Mouse (Mus musculus): ENCODE data around the gene Pf4. TPM values are rescaled to one million over a fixed set of nuclear protein-coding genes. Genes with fewer than 3 reads are reported as not detected.
"Not testable (repeated sequence)": the region's sequence is repeated elsewhere in the genome, so short reads cannot be mapped to it uniquely, and the experiment has no call there.

Gene Pf4
- polyA plus RNA-seq, 1 experiment from 2014 or later: 62.3 TPM

DNA sequence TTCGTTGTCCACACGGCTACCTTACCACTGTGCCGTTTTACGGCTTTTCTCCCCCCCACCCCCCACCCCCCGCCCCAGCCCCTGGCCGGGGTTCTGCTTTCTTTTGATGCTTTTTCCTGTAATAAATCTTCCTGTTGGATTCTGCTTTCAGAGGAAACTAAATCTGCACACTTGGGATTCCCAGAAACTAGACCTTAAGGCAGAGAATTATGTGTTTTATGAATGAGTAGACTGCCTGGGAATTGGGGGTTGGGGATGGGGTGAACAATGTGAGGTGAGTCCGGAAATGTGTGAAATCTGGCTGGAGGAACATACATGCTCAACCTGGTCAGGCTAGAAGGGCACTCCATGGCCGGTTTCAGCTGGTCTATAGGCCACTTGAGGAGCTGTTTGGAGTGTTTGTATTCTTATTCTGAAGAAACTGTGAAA lies 17.9 kb downstream of the Pf4 start:
- Histone ChIP-seq H3K27me3 (replicated peaks) (no peaks in the 10 kb centered on the region), H3K4me3 (no peak overlapping the region), H3K4me1 (0 out of 2 replicates have a peak, but pooled peaks cover 4% of the 10 kb centered on the region), H3K9ac (no peak overlapping the region), H3K4me2 (replicated peaks) (no peak overlapping the region), H3K27ac (no peak overlapping the region), H3K9me3 (no peaks in the 10 kb centered on the region), H3K36me3 (no peaks in the 10 kb centered on the region)
- WGBS: 54% methylated on average over 8 of the region's 8 CpGs
- no peak for ATAC-seq (ENCODE audit: low FRiP score, low read depth)

DNA sequence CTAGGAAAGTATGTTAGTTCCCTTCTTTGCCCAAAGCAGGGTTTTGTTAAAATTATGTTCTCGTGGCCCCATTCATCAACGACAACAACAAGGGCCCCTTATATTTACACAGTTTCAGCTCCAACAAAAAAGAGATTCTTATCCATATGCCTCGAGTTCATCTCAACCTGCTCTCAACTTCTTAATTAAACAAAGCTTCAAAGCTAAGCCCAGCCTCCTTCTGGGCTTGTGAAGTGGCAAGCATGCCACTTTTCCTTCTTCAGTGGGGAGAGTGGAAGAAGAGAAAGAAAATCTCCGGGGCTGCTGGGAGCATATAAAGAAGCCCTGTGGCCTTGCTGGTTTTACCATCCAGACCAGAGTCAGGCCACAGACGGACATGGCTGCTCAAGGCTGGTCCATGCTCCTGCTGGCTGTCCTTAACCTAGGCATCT lies 22.0 kb downstream of the Pf4 start, which contains the start of gene Cxcl15:
Cxcl15 (plus strand) TSS at position 340 of the 431 bp plus-strand sequence.
- no peak for ATAC-seq (ENCODE audit: low FRiP score, low read depth)
- Histone ChIP-seq H3K36me3 (no peaks in the 10 kb centered on the region), H3K9me3 (no peaks in the 10 kb centered on the region), H3K27me3 (replicated peaks) (no peaks in the 10 kb centered on the region), H3K27ac (no peak within 1 kb of the TSS), H3K9ac (no peak within 1 kb of the TSS), H3K4me2 (replicated peaks) (no peak within 1 kb of the TSS), H3K4me3 (no peak within 1 kb of the TSS), H3K4me1 (no peaks in the 10 kb centered on the region)
- WGBS: 79% methylated on average over 5 of the region's 5 CpGs

DNA sequence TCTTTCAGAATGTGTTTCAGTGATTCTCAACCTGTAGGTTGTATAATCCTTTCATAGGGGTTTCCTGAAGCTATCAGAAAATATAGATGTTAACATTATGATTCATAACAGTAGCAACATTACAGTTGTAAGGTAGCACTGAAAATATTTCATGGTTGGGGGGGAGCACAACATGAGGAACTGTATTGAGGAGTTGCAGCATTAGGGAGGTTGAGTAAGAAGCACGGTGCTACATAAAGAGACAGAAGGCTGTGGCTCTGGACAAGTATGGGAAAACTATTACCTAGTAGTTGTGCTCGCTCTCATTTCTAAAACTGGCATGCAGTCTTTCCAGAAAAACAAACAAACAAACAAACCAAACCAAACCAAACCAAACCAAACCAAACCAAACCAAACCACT lies 23.2 kb downstream of the Pf4 start:
- H3K36me3 ChIP-seq; H3K4me2 ChIP-seq (replicated peaks); H3K9ac ChIP-seq; H3K4me1 ChIP-seq; H3K4me3 ChIP-seq; H3K27ac ChIP-seq; ATAC-seq (ENCODE audit: low FRiP score, low read depth); H3K9me3 ChIP-seq; H3K27me3 ChIP-seq (replicated peaks): not testable (repeated sequence)
- 82% methylated on average over 2 of the region's 2 CpGs for WGBS

DNA sequence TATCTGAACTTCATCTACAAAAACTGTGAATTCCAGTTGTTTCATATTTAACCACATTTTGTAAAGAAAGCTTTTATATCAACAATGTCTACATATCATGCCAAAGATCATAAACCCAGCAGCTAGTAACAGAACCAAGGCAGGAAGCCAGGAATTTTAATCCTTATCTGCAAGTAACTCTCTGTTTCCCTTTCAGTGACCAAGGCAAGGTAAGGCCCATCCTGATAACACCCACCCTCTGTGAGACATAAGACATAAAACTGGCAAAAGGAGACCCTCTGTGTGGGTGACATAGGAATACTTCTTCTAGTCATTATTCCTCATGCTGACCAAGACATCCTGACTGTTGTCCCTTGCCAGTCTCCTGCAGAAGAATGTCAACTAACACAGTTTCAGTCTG lies 32.3 kb downstream of the Pf4 start:
- ATAC-seq (ENCODE audit: low FRiP score, low read depth): no peak

DNA sequence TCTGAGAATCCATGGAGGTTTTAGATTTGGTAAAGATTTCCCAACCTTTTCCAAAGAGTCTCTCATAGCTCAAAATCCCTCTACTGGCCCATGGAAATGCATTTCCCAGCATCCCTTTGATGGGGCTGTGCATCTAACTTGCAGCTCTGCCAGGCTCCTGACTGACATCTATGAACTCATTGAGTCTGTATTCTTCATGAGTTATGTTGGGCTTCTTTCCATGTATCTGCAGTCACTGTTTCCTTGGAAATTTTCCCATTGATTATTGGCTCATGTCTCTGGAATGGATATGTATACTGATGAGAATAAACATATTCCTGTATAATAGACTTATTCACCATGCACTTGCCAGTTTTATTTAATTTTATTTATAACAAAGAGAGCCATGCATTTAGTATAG lies 33.8 kb downstream of the Pf4 start:
- H3K4me3 ChIP-seq: no peak overlapping the region

More for the DNA sequence above, 32.3 kb downstream of the Pf4 start:
- Histone ChIP-seq H3K9ac (no peak overlapping the region), H3K27me3 (replicated peaks) (no peaks in the 10 kb centered on the region), H3K27ac (no peak overlapping the region), H3K4me3 (no peak overlapping the region), H3K4me1 (no peaks in the 10 kb centered on the region), H3K9me3 (no peaks in the 10 kb centered on the region), H3K4me2 (replicated peaks) (no peak overlapping the region), H3K36me3 (no peaks in the 10 kb centered on the region)

DNA sequence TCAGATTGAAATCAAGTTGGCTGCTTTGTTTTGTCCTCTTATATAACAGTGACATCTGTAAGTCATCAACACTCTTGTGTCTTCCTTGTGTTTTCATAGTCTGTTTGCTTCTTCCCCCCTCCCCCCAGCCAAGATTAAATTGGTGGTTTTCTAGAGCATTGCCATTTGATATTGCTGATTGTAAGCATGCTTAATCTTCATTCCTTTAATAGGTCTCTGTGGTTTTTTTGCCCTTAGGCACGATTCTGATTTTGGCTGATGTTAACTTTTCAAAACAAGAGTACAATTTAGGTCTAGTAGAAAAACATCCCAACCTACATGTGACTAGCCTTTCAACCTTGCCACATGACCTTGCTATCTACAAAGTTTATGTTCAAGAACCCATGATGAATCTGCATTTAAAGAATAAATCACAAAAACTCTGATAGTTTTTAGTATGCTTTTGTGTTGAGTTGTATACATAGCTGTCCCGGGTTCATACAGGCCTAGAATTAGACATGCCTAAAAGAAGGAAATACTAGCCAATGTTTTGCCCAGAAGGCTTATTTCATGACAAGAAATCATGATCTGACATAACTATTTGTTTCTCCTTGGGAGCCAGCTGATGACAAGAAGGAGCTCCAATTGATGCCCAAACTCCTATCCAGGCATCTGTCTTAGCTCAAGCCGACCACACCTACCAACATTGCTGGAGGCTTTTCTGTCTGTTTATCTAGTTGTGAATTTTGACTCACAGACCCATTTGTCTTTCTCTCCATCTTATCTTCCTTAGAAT lies 35.1 kb downstream of the Pf4 start:
- no peak overlapping the region for H3K27ac ChIP-seq
- no peak overlapping the region for H3K4me2 ChIP-seq (replicated peaks)
- no peaks in the 10 kb centered on the region for H3K9me3 ChIP-seq
- ATAC-seq (ENCODE audit: low FRiP score, low read depth): no peak
- 89% methylated on average over 3 of the region's 3 CpGs for WGBS
- H3K4me3 ChIP-seq: no peak overlapping the region
- no peaks in the 10 kb centered on the region for H3K27me3 ChIP-seq (replicated peaks)
- no peaks in the 10 kb centered on the region for H3K4me1 ChIP-seq
- H3K9ac ChIP-seq: no peak overlapping the region
- H3K36me3 ChIP-seq: no peaks in the 10 kb centered on the region

More for the DNA sequence above, 33.8 kb downstream of the Pf4 start:
- Histone ChIP-seq H3K9me3 (no peaks in the 10 kb centered on the region), H3K9ac (no peak overlapping the region), H3K27me3 (replicated peaks) (no peaks in the 10 kb centered on the region), H3K36me3 (no peaks in the 10 kb centered on the region), H3K27ac (no peak overlapping the region), H3K4me2 (replicated peaks) (no peak overlapping the region), H3K4me1 (no peaks in the 10 kb centered on the region)
- no peak for ATAC-seq (ENCODE audit: low FRiP score, low read depth)

DNA sequence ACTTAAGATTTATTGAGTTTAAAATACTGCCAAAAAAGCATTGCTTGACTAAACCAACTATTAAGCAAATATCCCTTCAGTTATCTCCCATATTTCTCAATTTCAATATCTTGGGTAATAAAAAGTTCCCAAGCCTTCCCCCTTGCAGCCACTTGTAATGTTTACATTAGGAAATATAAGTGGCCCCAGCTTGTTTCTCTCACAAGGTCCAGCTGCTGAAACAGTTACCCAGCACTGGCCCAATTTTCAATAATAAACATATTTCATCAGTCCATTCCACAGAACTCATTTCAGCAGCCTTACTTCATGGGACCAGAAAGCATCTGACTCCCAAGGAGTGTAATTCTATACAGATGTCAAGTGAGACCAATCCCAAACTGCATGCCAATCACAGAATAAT lies 47.5 kb downstream of the Pf4 start:
- Histone ChIP-seq H3K9me3 (no peaks in the 10 kb centered on the region), H3K27me3 (replicated peaks) (no peaks in the 10 kb centered on the region), H3K4me3 (no peak overlapping the region), H3K9ac (no peak overlapping the region), H3K4me1 (no peaks in the 10 kb centered on the region), H3K4me2 (replicated peaks) (no peak overlapping the region), H3K27ac (no peak overlapping the region), H3K36me3 (no peaks in the 10 kb centered on the region)
- no peak for ATAC-seq (ENCODE audit: low FRiP score, low read depth)

Small RNA genes within 50 kb of the gene (microRNA-seq; reads per million reads assigned to microRNA genes)
- not detected for gene Gm24322

Other genes with a start within 250 kb of the Pf4 start
- not detected in 2 replicates for gene 5830473C10Rik, start 211.3 kb upstream of the Pf4 start, polyA plus RNA-seq (2016; fragmentation: Nextera tagmentation; extraction: Ambion mirVana)
- 0.27 TPM in 2 replicates for gene Rassf6, start 131.8 kb upstream of the Pf4 start, polyA plus RNA-seq (2016; fragmentation: Nextera tagmentation; extraction: Ambion mirVana)
- gene Cxcl5, start 13.1 kb upstream of the Pf4 start, polyA plus RNA-seq (2016; fragmentation: Nextera tagmentation; extraction: Ambion mirVana): 0.10 TPM in 1 of 2 replicates, not detected in the other
- 9.7 and 10.9 TPM in 2 replicates for gene Ppbp, start 3.9 kb upstream of the Pf4 start, polyA plus RNA-seq (2016; fragmentation: Nextera tagmentation; extraction: Ambion mirVana)
- not detected in 2 replicates for gene Cxcl3, start 13.7 kb downstream of the Pf4 start, polyA plus RNA-seq (2016; fragmentation: Nextera tagmentation; extraction: Ambion mirVana)
- gene Cxcl15, start 22.1 kb downstream of the Pf4 start, polyA plus RNA-seq (2016; fragmentation: Nextera tagmentation; extraction: Ambion mirVana): 0.11 TPM in 1 of 2 replicates, not detected in the other
- gene Cxcl1, start 118.8 kb downstream of the Pf4 start, polyA plus RNA-seq (2016; fragmentation: Nextera tagmentation; extraction: Ambion mirVana): not detected in 2 replicates
- not detected in 2 replicates for gene Cxcl2, start 131.4 kb downstream of the Pf4 start, polyA plus RNA-seq (2016; fragmentation: Nextera tagmentation; extraction: Ambion mirVana)
- 99.9 and 100 TPM in 2 replicates for gene Mthfd2l, start 158.7 kb downstream of the Pf4 start, polyA plus RNA-seq (2016; fragmentation: Nextera tagmentation; extraction: Ambion mirVana)

Data from neural tube, embryonic 12.5 days (tissue).